Mouse (Mus musculus) layer of hippocampus, postnatal 10 days (tissue): ENCODE data around the gene Hmga2. TPM values are rescaled to one million over a fixed set of nuclear protein-coding genes. Genes with fewer than 3 reads are reported as not detected.

ENCODE experiments used
- DNase-seq, 2 experiments: peaks; one replicate each; pipeline ENCODE4 v3.0.0; 2021; ENCODE audit warnings: low spot score in 2 of 2
- long read RNA-seq: library from polyadenylated mRNA; stranded (forward); transcript quantifications from one replicate; pipeline ENCODE4 v2.0.0, GENCODE M21; 2023
- total RNA-seq, 2 experiments: library from RNA; stranded (reverse); gene quantifications; 2 replicates each; pipeline ENCODE4 v1.2.3; 2021

The Hmga2 gene
- total RNA-seq, result under 1 TPM; 0.11 to 0.16 TPM
- long read RNA-seq, result 0 reads

DNA sequence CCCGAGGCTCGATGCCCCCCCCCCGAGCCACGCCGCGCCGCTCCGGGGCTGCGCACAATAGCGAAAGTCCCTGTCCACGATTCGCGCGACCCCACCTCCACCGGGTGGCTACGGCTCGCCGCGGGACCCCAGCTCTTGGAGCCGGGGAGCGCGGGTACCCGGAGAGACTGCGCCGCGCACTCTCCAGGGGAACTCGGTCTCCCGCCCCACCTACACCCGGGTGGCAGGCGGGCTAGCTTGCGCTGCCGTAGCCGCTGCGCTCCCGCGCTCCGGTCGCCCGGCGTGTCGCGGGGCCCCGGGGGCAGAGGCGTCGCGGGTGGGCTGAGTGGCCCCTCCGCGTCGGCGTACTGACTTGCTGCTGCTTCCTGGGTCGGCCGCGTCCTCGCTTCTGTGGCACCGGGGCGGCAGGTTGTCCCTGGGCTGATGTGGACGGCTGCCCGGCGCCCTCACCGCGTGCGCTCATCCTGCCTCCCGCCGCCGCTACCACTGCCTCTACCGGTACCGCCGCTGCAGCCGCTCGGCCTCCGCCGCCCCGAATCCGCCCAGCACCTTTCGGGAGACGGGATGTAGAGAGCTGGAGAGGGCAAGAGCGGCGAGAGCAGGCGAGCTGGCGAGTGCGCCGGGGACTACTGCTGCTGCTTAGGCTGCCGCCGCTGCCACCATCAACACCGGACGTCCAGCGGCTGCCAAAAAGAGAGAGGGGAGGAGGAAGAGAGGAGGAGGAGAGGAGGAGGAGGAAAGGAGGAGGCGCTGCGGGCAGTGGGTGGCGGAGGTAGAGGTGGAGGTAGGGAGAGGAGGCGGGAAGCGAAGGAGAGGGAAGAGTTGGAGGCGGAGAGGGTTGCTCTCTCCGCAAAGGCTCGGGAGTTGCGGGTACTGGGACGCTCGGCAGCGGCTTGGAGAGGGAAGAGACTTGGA is at the start of gene Hmga2:
Gene Hmga2, minus strand, starts transcription at position 869 of the 915 bp plus-strand sequence.
- DNase-seq, result peak in 1 of 2 experiments; percentile 16

DNA sequence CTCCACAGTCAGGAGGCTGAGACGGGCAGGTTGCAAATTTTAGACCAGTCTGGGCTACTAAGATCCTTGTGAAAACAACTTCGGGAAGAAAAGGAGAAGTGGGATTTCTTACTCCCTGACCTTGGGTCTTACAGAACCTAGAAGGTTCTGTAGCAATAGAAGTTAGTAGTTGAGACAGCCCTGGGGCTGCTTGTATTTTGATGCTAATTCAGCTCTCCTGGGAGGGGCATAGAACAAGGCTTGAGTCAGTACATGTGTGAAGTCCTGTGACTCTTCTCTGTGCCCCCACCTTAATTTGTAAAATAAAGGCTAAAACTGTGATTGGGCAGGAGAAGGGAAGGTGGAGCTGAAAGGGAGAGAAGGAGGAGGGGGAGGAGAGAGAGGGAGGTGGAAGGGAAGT is 46.7 kb upstream of the Hmga2 start:
- DNase-seq, result no peak

DNA sequence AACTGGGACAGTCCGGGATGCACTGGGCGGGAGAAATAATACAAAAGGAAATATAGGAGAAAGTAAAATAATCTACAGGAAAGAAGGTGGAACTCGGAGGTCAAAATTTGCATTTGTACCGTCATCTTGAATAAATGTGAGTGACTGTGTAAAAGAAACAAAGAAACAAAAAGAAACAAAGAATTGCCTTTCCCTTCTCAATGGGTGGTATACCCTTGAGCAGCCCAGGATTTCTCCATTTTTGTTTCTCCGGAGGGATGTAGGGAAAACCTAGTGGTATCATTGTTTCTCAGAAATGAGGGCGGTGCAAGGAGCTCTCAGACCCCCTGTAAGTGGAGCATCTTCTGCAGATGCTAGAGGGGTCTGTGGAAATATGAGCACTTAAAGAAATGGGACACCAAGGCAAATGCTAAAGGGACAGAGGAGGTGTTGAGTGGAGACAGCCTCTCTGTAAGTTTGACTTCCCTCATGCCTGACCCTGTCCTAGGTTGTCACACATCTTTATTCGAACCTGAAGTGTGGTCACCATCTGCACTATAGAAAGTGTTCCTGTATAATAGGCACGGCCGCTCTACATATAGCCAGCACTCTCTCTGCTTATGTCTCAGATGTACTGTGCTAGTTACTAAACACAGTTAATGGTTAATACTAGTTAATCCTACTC is 45.8 kb upstream of the Hmga2 start:
- no peak for DNase-seq

DNA sequence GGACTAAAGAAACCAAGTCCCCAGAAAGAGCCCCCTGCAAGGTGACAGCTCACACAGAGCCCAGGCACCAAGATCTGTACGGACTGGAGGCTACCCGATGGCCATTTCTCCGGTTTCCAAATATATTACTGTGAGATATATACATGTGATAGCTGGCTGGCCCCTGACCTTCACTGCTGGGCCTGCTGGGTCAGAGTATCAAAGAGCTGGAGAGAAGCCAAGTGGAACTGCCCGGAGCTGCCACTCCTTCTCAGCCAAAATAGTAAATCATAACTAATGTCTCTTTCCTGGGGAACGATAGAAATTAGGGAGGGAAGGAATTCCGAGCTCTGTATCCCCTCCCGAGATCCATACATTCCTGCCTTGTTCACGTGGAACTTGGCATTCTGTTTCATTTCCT is 40.0 kb upstream of the Hmga2 start:
- DNase-seq, result no peak

DNA sequence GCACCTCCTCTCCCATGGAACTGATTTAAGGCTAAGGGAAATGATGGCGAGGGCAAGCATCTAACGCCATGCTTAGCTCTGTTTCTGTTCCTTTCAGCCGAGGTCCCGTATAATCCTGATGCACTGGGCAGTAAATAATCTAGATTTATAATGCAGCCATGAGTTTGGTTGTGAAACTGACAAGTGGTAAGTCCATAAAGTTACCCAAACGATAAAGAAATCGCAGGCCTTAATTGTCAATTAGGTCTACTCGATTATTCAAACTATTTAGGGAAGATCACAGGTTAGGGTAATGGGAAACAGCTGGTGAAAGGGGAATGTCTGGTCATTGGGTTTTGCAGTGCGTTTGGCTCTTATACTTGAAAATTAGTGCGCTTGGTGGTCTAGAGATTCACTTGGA is 37.5 kb upstream of the Hmga2 start:
- no peak for DNase-seq

DNA sequence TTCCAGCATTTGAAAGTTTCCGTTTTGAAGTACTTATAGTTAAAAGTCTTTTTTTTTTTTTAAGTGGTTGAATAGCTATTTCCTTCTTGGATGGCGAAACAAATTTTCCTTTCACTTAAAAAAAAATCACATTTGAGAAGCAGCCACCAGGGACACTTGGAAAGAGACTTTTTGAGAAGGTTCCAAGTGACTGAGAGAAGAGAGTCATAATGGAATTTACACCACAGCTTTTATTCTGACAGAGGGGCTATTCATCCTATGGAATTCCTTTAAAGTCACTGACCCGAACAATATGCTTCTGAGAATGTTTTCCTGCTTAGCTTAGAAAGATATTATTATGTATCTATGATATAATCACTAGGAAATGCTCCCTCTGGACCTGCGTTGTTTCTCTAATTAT is 36.7 kb upstream of the Hmga2 start:
- DNase-seq, result no peak

DNA sequence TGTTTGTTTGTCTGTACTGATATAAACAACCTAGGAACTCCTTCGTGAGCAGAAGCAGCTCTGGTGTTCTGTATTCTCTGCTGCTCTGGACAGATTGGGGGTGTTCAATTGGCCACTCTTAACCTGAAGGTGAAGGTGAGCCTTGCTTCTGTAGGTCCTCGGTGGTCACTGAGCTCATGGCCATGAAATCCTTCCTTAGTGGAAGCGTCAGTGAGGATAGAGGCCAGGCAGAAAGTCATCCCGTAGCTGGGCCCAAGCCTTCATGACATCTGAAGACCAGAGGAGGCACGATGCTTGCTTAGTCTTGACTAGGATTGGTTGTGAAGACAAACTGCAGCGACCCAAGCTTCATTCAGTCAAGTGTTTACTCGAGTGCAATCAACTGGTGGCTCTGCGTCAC is 35.9 kb upstream of the Hmga2 start:
- DNase-seq, result no peak

DNA sequence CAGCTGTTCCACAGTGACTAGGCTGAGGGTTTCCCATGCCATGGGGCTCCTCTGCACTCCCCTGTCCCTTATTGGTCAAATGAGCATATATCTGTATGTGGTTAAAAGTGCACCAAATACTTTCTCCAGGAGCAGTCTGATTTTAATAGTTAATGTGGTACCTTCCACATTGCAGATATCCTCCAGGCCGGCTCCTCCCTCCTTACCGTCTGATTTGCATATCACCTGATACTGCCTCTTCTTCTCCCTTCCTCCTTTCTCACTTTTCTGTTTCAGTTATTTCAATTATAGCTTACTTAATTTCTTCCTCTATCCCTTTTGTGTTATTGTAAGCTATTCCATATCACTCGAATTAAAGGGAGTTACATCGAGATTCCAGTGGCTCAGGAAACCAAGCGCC is 27.7 kb upstream of the Hmga2 start:
- no peak for DNase-seq

DNA sequence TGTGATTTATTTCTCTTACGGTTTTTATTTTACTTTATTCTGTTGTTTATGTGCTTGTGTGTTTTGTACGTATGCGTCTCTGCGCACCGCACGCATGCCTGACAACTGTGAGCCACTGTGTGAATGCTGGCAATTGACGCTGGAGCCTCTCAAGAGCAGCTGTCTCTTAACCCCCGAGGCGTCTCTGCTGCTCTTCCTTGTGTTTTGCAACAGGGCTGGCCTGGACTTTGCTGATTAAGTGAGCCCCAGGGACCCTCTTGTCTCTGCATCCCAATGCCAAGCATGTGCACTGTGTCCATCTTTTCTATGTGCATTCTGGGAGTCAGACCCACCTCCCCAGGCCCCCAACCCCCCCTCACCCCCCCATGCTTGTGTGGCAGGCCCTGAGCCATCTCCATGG is 24.5 kb upstream of the Hmga2 start:
- DNase-seq, result no peak

DNA sequence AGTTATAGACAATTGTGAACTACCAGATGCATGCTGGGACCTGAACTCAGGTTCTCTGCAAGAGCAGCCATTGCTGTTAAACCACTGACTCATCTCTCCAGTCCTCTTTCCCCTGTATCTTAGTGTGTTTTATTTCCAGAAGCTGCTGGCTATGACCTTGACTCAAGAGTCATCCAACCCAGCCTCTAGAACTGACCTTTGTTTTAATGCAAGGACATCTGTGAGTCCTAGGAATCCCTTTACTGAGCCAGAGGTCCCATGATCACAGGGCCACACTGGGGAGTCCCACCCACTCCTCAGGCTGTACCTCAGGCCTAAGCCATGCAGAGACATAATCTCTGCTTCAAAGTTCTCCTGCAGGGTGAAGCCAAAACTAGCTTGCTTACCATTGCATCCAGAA is 21.8 kb upstream of the Hmga2 start:
- no peak for DNase-seq

DNA sequence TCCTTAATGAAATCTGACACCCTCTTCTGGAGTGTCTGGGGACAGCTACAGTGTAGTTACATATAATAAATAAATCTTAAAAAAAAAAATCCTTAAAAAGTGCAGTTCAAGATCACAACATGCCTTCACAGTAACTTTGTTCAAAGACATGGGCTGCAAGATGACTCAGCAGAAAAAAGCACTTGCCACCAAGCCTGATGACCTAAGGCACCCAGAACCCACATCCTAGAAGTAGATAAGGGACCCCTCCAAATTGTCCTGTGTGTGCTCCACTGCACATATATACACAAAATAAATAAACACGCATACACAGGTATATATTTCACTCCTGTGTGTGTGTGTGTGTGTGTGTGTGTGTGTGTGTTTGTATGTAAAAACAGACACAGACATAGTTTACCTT is 18.4 kb upstream of the Hmga2 start:
- DNase-seq, result no peak

DNA sequence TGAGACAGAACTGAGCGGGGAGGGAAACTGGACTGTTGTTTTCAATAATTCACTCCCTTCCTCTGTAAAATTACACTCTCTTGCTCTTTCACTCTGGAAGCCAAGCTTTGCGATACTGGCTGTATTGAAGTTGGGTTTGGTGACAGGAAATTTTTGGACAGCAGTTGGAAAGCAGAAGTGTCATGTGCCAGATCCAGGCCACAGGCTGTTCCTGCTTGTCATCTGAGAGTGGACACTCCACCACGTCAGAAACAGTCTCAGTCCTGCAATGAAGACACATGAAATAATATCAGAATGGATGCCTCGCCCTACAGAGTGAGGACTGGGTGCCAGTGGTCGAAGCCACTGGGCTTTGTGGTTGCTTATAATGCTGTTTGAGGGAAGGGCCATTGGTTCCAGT is 15.2 kb upstream of the Hmga2 start:
- DNase-seq, result no peak

DNA sequence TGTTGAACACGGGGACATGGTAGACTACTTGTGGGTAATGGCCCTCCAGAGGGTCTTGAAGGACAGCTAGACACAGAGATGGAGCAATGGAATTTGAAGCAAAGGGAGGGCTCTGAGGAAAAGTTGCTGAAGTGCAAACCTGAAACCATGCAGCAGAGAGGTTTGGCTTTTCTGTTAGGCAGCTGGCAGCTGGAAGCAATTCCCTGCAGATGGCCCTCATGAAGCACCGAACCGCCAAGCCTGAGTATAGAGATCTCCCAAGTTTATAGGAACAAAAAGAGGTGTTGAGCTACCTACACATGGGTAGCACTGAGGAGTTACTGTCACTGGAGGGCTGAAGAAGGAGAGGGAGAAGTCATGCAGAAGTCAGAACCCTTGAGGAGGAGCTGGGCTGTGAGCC is 13.3 kb upstream of the Hmga2 start:
- DNase-seq, result no peak

DNA sequence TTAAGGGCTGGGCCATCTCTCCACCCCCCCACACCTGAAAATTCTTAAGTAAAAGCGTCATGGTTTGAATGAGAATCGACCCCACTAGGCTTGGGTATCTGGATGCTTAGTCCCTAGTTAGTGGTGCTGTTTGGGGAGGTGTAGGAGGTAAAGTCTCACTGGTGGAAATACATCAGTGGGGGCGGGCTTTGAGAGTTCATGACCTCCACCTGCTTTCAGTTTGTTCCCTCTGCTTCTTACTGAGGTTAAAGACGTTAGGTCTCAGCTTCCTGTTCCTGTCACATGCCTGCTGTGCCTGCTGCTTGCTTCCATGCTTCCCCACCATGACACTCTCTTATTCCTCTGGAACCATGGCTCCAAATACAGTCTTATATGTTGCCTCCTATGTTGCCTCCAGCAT is 12.3 kb upstream of the Hmga2 start:
- DNase-seq, result no peak

DNA sequence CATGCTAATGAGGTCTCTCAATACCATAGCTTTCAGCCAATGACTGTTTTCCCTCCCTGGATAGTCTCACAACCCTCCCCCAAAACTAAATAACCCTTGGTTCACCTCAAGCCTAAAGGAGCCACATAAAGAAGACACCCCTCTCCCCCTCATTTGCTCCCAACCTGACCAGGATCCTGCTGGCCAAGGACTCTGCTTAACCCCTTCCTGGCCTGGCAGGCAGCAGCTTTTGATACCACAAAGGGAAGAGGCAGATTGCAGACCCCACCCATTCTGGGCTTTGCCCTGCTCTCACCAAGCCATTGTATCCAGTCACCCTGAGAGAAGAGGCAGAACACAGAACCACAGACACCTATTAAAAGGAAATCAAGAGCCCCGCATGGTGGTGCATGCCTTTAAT is 11.6 kb upstream of the Hmga2 start:
- no peak for DNase-seq

DNA sequence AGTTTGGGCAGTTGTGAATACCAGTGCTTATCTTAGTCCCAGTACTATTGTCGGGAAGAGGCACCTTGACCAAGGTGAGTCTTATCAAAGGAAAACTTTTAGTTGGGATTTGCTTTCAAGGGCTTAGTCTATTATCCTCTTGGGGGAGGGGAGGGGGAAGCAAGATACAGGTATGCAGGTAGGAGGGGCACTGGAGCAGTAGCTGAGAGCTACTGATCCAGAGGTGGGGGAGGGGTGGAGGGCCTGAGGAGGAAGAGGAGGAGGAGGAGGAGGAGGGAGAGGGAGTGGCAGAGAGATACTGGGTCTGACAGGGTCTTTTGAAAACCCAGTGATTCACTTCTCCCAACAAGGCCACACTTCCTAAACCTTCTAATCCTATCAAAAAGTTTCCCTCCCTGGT is 9.2 kb upstream of the Hmga2 start:
- DNase-seq, result no peak

DNA sequence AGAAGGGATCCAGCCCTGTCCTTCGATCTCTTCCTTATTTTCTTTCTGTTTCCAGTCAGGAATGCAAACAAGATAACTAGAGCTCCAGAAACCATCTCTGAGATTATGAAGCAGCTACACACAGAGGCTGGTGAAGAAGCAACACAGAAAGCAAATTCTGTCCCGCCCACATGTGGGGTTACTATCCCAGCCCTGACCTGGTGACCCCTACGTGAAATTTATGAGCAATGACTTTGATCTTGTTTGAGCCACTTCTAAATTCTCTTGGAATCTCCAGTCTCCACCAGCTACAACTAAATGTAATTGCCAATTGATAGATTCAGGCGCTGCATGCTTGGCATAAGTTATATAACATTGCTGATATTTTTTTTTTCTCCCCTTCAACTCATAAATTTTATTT is 7.9 kb upstream of the Hmga2 start:
- no peak for DNase-seq

DNA sequence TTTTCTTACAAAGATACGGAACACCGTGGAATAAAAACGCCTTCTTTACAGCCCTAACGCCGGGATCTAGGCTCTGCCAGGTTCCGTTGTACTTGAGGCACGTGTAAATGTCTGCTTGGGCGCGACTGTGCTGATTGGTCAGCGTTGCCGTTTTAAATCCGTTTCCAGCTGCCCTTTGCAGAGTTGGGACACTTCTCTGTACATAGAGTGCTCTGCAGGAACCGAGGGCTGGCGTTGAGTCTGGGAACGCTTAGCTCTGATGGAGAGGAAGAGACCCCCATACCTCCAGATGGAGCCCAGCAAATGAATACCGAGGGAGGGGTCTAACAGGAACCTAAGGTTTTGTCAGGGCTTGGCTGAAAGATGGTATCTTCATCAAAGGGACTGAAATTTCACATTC is 1.9 kb upstream of the Hmga2 start:
- DNase-seq, result peak in 1 of 2 experiments; percentile 8

DNA sequence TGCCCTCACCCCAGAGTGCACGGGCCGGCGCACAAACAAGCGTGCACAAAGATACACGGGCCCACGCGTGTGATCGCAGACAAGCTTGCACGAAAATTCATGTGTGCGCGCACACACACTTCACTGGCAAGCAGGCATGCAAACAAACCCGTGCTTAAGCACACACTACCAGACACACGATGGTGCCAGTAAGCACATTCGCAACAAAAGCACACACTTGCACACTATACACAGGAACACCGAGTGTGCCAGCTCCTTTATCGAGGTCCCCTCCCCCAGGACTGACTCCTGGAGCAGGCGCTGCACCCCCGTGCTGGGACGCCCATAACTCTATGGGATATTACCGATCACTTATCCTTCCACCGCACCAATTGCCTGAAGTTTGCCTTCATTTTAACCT is 1.2 kb upstream of the Hmga2 start:
- no peak for DNase-seq

DNA sequence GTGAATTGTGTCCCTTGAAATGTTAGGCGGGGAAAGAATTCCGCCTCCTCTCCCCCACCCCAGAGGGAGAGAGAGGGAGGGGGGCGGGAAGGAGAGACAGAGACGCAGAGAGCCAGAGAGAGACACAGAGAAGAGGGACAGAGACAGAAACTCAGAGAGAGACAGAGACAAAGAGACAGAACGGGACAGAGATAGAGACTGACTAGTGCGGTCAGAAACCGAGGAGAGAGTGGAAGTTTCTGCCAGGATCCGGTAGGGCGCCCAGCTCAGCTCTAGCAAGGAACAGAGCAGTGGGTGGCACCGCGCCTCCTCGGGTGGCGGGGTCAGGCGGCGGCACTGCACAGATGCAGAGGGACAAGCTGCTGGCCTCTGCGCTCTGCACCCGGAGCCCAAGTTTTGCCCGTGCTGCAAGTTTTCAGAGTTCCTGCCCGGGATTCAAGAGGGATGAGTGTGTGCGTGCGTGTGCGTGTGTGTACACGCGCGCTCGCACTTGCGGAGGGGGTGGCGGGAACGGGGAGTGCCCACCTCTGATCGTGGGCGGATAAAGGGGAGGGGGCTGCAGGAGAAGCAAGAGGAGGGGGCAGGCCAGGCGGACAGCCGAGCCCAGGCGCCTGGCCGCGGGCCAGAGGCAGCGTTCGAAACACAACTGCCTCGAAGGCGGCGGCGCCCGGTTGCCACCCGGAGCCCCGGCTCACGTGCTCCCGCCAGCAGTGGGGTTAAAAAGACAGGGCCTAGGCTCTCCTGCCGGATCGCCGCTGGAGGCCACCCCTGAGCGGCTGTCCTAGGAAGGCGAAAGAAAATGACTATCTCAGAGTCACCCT is 457 bp upstream of the Hmga2 start:
- peak in 1 of 2 experiments; percentile 13 for DNase-seq

DNA sequence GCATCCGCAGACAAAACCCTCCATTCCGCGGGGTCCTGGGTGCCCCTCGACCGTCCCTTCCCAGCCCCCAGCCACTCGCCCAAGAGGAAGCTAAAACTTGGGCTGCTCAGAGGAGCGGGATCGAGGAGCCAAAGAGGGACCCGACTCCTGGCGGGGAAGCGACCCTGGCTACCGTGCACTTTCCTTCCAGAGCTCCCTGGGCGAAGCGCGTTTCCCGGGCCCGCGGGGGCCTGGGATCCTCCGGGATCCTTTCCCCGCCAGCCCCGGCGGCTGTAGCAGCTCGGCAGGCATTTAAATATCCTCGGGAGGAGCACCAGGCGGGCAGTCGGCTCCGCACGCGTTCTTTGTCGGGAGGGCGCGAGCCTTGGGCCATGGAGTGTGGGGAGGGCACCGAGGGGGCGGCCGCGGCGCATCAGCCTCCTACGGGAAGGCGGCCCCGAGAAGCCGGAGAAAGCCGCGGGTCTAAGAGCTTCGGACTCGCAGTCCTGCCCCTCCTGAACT is 1.2 kb downstream of the Hmga2 start:
- DNase-seq, result peak in 1 of 2 experiments; percentile 14

DNA sequence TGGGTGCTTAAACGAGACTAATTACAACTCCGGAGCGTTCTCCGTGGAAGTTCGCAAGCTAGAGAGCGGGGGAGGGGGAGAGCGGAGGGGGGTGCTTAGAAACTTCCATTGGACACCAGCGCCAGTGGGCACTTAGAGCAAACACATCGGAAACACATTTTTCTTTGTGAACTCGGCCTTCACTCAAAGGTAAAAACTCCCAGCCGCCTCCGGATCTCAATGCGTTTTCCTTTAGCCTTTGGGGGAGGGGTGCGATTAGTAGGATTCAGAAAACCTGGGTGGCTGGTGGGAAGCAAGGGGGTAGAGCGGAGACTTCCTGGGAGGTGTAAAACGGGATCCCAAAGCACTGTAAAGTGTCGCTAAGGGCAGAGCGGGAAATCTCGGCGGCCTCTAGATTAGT is 2.0 kb downstream of the Hmga2 start:
- peak in 1 of 2 experiments; percentile 13 for DNase-seq
